Mouse (Mus musculus): Measurements from ENCODE around the gene Poldip3.

Gene Poldip3

DNA sequence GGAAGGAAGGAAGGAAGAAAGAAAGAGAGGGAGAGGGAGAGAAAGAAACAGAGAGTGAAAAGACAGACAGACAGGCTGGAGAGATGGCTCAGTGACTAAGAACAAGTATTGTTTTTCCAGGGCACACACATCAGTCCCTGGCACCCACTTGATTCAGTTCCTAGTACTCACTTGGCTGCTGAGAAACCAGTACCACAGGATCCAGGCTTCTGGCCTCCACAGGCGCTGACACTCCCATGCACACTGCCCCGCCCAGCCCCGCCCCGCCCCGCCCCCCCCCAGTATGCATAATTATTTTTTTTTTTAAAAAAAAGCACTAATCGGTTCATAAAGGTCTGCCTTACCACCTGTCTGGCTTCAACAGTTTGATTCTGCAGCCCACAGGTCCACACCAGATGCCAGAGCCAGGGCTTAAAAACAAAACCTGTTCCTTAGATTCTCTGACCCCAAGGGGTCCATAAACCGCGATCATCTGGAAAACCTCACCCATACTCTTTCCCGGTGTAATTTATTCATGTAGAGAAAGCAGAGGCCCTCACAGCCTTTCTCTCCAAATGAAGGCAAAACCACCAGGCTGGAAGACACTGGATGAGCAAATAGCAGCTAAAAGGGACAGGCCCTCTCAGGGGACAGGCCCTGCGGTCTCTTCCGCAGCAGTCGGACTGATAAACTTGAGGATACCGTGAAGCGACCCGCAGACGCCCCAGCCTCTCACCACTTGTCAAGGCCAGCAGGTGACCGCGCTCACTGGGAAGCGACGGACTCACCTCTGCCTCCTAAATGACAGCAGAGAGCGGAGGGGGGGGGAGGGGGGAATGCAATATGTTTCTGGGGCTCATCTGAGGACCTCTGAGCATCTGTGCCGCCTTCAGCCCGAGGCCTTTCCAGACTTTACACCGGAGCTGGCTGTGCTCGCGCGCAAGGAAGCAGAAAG lies 60.4 kb downstream of the Poldip3 start:
- no peak for DNase-seq (ENCODE audit: low read depth, low spot score)

- DNase-seq (ENCODE audit: low read depth, low spot score), result no peak
Observed at GRCm38 (mm10) chr15:83086636-83087328, 62.4 kb downstream of the Poldip3 start.

DNA sequence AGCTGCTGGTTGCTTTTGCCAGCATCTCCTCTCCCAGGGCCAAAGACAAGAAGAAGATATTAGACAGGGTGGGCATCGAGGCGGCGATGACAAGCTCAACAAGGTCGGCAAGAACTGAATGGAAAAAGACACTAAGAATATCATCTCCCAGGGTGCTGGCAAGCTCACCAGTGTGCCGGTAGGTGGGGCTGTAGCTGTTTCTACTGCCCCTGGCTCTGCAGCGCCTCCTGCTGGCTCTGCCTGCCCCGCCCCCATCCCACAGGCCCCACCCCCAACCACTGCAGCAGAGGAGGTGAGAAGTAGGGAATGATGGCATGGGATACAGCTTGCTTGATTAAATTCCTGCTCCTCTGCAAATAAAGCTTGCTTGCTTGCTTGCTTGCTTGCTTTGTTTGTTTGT lies 63.3 kb downstream of the Poldip3 start:
- DNase-seq (ENCODE audit: low read depth, low spot score), result no peak

DNA sequence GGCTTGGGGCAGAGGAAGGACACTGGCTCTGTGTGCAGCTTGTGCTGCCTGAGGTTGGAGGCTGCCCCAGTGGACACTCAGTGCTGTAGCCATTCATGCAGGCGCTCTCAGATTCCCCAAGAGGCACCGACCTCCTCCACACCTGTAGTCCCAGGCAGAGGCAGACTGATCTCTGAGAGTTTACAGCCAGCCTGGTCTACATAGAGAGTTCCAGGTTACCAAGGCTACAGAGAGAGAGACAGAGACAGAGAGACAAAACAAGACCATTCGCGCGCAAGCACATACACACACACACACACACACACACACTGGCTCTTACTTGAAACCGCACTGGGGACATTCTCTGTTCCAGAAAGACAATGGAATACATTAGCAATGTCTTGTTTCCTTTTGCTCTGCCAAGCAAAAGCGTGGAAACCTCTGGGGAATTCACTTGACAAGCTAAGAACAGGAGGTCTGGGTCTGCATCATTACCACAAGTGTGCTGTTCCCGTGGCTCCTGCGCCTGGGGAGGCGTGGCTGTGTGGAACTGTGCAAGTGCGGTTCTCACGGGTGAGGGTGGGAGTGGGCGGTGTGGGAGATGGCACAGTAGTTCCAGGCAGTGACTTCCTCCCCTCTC lies 65.1 kb downstream of the Poldip3 start:
- no peak for DNase-seq (ENCODE audit: low read depth, low spot score)

DNA sequence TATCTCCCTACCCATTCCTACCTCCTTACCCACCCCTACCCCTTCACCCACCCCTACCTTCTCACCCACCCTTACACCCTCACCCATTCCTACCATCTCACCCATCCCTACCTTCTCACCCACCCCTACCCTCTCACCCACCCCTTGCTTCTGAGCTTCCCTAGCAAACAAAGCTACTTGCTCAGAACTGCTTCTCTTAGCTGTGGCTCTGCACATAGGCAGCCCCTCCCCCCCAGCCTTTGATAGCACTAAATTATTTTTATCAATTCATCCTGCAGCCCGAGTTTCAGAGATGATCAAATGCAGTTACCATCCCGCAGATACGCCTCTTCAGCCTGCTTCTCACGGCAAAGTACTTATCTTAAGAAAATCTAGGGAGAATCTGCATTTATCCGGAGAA lies 65.7 kb downstream of the Poldip3 start:
- no peak for DNase-seq (ENCODE audit: low read depth, low spot score)
